Mouse (Mus musculus) thymus, adult 2 months (tissue): ENCODE measurements around the gene Pdzph1.

Experiments
- CTCF ChIP-seq: fragments of 200-500 bp; IDR thresholded peaks from 2 replicates; pipeline ENCODE4 v1.5.1; 2012; ENCODE audit warnings: mild to moderate bottlenecking, control low read depth, low read length, moderate library complexity, borderline replicate concordance; ENCODE audit not compliant: control insufficient read depth, poor library complexity, insufficient read depth; ENCODE audit errors: extremely low read depth
- POLR2A ChIP-seq: fragments of 200-500 bp; IDR thresholded peaks from 2 replicates; pipeline ENCODE4 v1.6.1; 2012; ENCODE audit warnings: mild to moderate bottlenecking, low read length, control low read depth, moderate library complexity; ENCODE audit not compliant: control insufficient read depth, poor library complexity, insufficient read depth; ENCODE audit errors: extremely low read depth

- TF ChIP-seq POLR2A (no peak), CTCF (no peak)
These were observed 52.6 kb downstream of the Pdzph1 start for GRCm38 (mm10) chr17:58938598-58938997.
